Mouse (Mus musculus) cerebellum, adult 9-10 months (tissue): ENCODE data around the gene Rpp40.

Experiments used
- DNase-seq: peaks from one replicate; pipeline ENCODE4 v3.0.0; 2022

The Rpp40 gene

GRCm38 (mm10) chr13:35905879-35906481, at the start of gene Rpp40:
Rpp40 (minus strand) TSS chr13:35906359.
- DNase-seq: peak; percentile 92

- DNase-seq: no peak
These were observed 43.8 kb upstream of the Rpp40 start for GRCm38 (mm10) chr13:35949814-35950455.

DNA sequence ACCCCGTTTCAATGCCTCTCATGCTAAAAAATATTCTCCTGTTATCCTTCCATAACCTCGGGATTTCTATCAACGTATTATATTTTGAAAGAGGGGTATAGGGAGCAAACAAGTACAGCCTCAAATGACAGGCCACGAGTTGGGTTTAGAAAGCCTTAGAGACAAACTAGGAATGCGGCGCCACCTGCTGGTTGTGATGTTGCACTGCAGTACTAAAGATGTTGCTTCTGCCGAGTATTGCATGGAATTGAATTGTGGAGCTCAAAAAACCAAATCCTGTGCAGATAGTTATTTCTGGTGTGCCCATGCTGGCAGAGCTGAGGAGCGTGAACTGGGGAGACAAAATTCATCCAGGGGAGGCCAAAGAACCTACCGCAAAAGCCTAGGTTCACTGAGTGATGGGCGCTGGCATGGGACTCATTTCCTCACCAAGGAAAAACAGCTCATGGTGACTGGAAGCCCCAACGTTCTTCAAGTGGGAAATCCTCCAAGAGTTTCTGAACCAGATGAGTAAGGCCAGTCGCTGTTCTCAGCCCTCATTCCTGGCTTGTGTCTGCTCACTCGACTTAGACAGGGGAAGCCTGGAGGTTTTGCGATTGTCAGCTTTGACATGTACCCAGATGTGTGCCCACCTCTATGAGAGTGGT, 41.3 kb upstream of the Rpp40 start:
- DNase-seq: peak; percentile 75

DNA sequence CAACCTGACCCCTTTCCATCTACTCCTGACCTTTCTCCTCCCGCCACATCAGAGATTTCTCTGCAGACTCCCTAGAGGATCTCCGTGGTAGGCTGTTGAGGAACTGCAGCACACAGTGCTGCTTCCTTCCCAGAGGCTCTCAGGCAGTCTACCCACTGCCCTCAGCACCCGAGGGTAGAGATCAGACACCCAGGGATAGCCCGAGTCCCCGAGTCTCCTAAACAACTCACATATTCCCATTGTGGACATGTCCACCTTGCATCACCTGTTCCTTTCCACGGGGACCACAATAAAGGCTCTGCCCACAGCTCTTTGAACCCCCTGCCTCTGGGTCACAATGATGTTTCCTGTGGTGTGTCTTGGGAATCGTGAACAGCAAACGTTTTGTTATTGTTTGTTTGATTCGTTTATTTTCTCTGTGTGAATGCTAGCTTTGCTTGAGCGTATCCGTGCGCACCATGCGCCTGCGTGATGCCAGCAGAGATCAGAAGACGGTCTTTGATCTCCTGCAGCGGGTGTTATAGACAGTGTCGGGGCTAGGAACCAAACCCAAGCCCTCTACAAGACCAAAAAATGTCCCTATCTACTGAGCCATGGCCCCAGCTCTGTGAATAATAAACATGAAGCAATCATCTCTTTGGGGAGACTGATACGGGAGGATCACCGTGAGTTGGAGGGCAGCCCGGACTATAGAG, 40.6 kb upstream of the Rpp40 start:
- no peak for DNase-seq

- DNase-seq: no peak
These were observed 34.8 kb upstream of the Rpp40 start for GRCm38 (mm10) chr13:35940934-35941333.

GRCm38 (mm10) chr13:35939871-35940665, 33.9 kb upstream of the Rpp40 start:
- no peak for DNase-seq

GRCm38 (mm10) chr13:35937991-35938390, 31.8 kb upstream of the Rpp40 start:
- no peak for DNase-seq

DNA sequence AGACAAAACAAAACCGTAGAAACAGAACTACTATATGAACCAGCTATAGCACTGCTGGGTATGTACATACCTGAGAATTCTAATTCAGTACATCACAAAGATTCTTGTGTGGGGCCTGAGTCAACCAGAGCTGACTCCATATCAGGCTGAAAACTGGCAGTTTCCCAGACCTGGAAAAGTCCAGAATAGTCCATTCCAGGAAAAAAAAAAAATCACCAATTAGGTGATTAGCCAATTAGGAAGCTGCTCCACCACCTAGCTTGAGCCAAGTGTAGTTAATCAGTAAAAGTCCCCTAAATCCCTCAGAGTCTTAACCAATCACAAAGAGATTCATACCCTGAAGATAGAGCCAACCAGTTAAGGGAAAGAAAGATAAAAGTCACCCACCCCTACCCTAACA, 5.3 kb upstream of the Rpp40 start:
- no peak for DNase-seq

GRCm38 (mm10) chr13:35905378-35905777, 781 bp downstream of the Rpp40 start:
- no peak for DNase-seq

GRCm38 (mm10) chr13:35892866-35893265, 13.3 kb downstream of the Rpp40 start:
- no peak for DNase-seq

GRCm38 (mm10) chr13:35886121-35886725, 19.9 kb downstream of the Rpp40 start:
- no peak for DNase-seq

- DNase-seq: no peak
These were observed 25.6 kb downstream of the Rpp40 start for GRCm38 (mm10) chr13:35880555-35881046.

- no peak for DNase-seq
These were observed 26.6 kb downstream of the Rpp40 start for GRCm38 (mm10) chr13:35879519-35879918.

DNA sequence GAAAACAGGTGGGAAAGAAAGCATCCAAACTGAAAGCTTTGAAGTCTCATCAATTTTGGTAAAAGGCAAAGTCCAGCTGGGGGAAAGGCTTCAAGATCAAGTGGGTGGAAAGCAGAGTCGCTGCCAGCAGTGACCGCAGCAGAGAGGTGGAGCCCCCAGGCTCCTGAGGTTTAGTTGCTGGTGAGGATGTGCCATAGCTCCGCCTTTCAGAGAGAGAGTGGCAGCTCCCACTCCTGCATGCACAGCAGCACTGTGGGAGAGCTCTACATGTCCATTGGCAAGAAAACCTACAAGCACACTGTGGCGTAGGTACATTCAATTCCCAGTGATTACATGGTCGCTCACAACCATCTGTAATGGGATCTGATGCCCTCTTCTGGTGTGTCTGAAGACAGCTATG, 27.1 kb downstream of the Rpp40 start:
- DNase-seq: no peak

GRCm38 (mm10) chr13:35878282-35878681, 27.9 kb downstream of the Rpp40 start:
- no peak for DNase-seq

- no peak for DNase-seq
These were observed 30.8 kb downstream of the Rpp40 start for GRCm38 (mm10) chr13:35875396-35875795.

DNA sequence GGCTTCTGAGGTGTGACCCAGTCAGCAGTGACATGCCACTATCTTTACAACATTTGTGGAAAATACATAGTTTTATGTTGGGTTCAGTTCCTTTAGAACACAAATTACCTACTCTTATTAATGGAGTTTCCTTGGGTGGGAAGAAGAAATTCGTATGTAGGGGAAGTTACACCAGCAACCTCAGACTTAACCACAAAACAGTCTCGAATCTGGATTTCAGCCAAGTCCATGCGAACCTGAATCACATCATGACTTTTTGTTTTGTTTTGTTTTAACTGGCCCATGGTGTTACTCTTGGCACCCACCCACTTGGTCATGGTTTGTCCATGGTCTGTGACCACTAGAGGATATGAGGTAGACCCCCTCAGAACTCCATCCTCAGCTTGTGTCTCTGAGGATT, 35.1 kb downstream of the Rpp40 start:
- DNase-seq: no peak

DNA sequence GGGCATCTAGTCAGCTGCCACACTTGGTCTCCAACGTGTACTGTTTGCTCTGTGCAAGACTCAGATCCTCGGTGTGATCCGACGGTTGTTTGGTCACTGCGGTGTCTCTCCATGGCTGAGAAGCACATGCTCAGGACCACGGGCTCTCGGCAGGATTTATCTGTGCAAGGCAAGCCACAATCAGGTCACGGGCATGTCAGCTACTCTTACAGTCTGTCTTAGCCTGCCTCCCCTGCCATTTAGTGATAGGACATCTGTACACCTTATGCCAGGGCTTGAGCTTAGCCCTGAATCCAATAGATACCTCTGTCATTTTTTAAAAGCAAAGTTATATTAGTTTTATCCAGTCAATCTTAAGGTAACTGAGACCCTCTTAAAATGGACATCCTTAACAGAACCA, 35.5 kb downstream of the Rpp40 start:
- DNase-seq: no peak

- DNase-seq: peak; percentile 30
These were observed 45.2 kb downstream of the Rpp40 start for GRCm38 (mm10) chr13:35860916-35861315.

DNA sequence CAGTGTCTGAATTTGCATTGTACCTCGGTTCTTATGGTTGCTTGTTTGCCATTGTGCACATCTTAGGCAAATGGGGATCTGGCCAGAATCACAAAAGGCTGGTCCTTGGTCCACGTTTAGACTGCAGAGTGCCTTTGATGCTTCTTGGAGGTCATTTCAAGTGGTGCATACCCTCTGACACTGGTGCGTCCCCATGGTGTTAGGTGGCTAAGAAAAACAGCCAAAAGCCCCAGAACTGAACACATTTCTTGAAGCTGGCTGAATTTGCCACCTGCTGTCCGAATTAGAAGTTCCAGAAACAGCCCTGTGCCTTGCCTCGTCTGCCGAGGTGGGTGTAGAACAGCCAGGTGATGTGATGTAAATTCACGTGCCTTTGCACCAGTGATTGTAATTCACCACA, 48.7 kb downstream of the Rpp40 start:
- DNase-seq: no peak

DNA sequence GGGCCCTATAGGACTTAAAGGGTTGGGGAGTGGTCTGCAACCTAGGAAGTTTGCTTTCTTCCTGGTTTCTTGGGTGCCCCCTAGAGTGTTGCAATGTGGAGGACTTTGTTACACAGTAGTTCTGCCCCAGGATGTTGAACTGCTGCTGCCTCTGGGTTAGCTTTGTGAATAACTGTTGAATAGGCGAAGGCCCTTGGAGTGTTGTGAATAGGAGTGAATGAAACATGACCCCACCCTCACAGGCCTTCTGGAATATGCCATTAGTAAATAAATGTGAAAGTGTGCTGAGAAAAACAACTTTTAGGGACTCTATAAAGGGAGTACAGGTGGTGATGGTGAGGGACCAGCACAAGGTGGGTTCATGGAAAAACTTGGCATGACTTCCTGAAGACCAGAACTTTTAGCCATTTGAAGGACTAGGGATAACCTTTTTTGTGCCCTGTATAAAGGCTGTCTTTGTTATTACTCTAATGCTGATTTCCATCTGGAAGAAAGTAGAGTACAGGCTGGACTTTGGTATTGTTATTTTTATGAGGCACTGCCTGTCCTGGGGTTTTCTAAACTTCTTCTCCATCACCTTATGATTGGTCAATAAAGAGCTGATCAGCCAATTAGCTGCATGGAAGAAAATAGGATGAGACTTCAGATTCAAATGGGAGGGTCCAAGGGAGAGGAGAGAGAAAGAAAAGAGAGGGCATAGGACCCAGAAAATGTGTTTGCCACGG, 53.1 kb downstream of the Rpp40 start:
- no peak for DNase-seq

- peak; percentile 27 for DNase-seq
These were observed 54.6 kb downstream of the Rpp40 start for GRCm38 (mm10) chr13:35851581-35851980.
